Comparison of ENCODE assay signal across 8 mouse cellular contexts in the genomic region with DNA sequence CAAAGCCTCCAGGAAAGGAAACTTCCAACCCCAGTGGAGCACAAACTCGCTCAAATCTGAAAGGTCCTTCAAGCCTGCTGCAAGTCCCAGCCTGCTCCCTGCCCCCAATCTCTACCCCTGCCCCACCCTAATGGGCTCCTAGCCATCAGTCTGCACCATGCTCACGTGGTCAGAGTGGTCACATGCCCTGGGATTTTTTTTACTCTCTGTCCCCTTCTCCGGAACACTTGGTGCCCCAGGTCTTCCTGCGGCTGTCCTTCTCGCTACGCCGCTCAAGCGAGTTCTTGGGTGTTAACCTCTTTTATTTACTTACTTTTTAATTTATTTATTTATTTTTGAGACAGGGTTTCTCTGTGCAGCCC. TPM values are rescaled to one million over a fixed set of nuclear protein-coding genes. Genes with fewer than 3 reads are reported as not detected.
DNase-seq lines count a peak whose midpoint lies in the region; ATAC-seq and TF ChIP-seq lines count a peak whose summit lies in the region.

No protein-coding gene starts in this region.

- TF ChIP-seq CTCF in liver, postnatal 0 days (IDR thresholded peaks at IDR 0.05; ENCODE audit: low read depth), result no peak

- no peak overlapping the region for H3K9ac ChIP-seq in liver, postnatal 0 days (replicated peaks)
- H3K9ac ChIP-seq in liver, embryonic 11.5 days (ENCODE audit: low read depth, low read length), result no peak overlapping the region
- peak overlapping the region; percentile 23; the same call in 1 of the 2 replicates for H3K9ac ChIP-seq in lung, embryonic 16.5 days (ENCODE audit: low read length)
- no peak overlapping the region for H3K9ac ChIP-seq in forebrain, embryonic 11.5 days (ENCODE audit: low read length)

- H3K4me1 ChIP-seq in liver, postnatal 0 days (ENCODE audit: insufficient read depth), result peaks cover 23% of the 10 kb centered on the region
- peaks cover 9% of the 10 kb centered on the region for H3K4me1 ChIP-seq in liver, embryonic 11.5 days (replicated peaks; ENCODE audit: control insufficient read depth, insufficient read depth, low read length)
- H3K4me1 ChIP-seq in lung, embryonic 16.5 days (replicated peaks; ENCODE audit: control insufficient read depth, insufficient read depth, low read length), result peaks cover 19% of the 10 kb centered on the region
- peaks cover 20% of the 10 kb centered on the region for H3K4me1 ChIP-seq in hindbrain, embryonic 10.5 days (replicated peaks)
- no peaks in the 10 kb centered on the region for H3K4me1 ChIP-seq in forebrain, embryonic 11.5 days (replicated peaks; ENCODE audit: control insufficient read depth, insufficient read depth, low read length)

- peak; percentile 39 for DNase-seq in liver, postnatal 0 days
- DNase-seq in liver, embryonic 11.5 days (ENCODE audit: low spot score), result no peak
- DNase-seq in heart, postnatal 4 days, result peak; percentile 81
- no peak for DNase-seq in thymus, postnatal 0 days (ENCODE audit: low spot score)
- DNase-seq in hindbrain, embryonic 10.5 days (ENCODE audit: low spot score), result no peak
- no peak for DNase-seq in forebrain, embryonic 11.5 days (ENCODE audit: low spot score)

- H3K4me2 ChIP-seq in liver, postnatal 0 days (ENCODE audit: low read depth, low read length), result no peak overlapping the region
- no peak overlapping the region for H3K4me2 ChIP-seq in liver, embryonic 11.5 days
- H3K4me2 ChIP-seq in lung, embryonic 16.5 days (ENCODE audit: low read depth, low read length), result 0 out of 2 replicates have a peak overlapping the region, but pooled peaks have one; percentile 12
- H3K4me2 ChIP-seq in forebrain, embryonic 11.5 days (ENCODE audit: low read depth, low read length, severe bottlenecking), result no peak overlapping the region

- H3K4me3 ChIP-seq in liver, postnatal 0 days (ENCODE audit: low read depth, low read length), result no peak overlapping the region
- no peak overlapping the region for H3K4me3 ChIP-seq in liver, embryonic 11.5 days (ENCODE audit: low read depth, low read length)
- H3K4me3 ChIP-seq in lung, embryonic 16.5 days (ENCODE audit: low read length), result no peak overlapping the region
- H3K4me3 ChIP-seq in hindbrain, embryonic 10.5 days, result no peak overlapping the region
- no peak overlapping the region for H3K4me3 ChIP-seq in forebrain, embryonic 11.5 days (ENCODE audit: low read depth, low read length)

- 65% methylated on average over 8 of the region's 8 CpGs for WGBS in liver, postnatal 0 days (ENCODE audit: insufficient replicate concordance)
- WGBS in liver, embryonic 11.5 days, result 78% methylated on average over 8 of the region's 8 CpGs
- WGBS in lung, embryonic 16.5 days, result 48% methylated on average over 8 of the region's 8 CpGs
- WGBS in hindbrain, embryonic 10.5 days, result 73% methylated on average over 8 of the region's 8 CpGs
- WGBS in forebrain, embryonic 11.5 days, result 79% methylated on average over 8 of the region's 8 CpGs

- H3K9me3 ChIP-seq in liver, postnatal 0 days (ENCODE audit: low read length), result no peaks in the 10 kb centered on the region
- no peaks in the 10 kb centered on the region for H3K9me3 ChIP-seq in liver, embryonic 11.5 days (ENCODE audit: control insufficient read depth, low read length)
- H3K9me3 ChIP-seq in lung, embryonic 16.5 days (ENCODE audit: control insufficient read depth, low read length), result no peaks in the 10 kb centered on the region
- H3K9me3 ChIP-seq in hindbrain, embryonic 10.5 days, result no peaks in the 10 kb centered on the region
- no peaks in the 10 kb centered on the region for H3K9me3 ChIP-seq in forebrain, embryonic 11.5 days (ENCODE audit: control insufficient read depth, low read length)

- no peak for TF ChIP-seq EP300 in liver, postnatal 0 days (IDR thresholded peaks at IDR 0.05; ENCODE audit: low read depth)

- no peaks in the 10 kb centered on the region for H3K36me3 ChIP-seq in liver, postnatal 0 days (replicated peaks; ENCODE audit: insufficient read depth, low read length)
- H3K36me3 ChIP-seq in liver, embryonic 11.5 days (ENCODE audit: control insufficient read depth, insufficient read depth, low read length), result no peaks in the 10 kb centered on the region
- no peaks in the 10 kb centered on the region for H3K36me3 ChIP-seq in lung, embryonic 16.5 days (ENCODE audit: control insufficient read depth, insufficient read depth, low read length)
- no peaks in the 10 kb centered on the region for H3K36me3 ChIP-seq in hindbrain, embryonic 10.5 days
- no peaks in the 10 kb centered on the region for H3K36me3 ChIP-seq in forebrain, embryonic 11.5 days (ENCODE audit: control insufficient read depth, insufficient read depth, low read length)

- no peaks in the 10 kb centered on the region for H3K27me3 ChIP-seq in liver, postnatal 0 days (ENCODE audit: insufficient read depth, low read length)
- no peaks in the 10 kb centered on the region for H3K27me3 ChIP-seq in liver, embryonic 11.5 days (replicated peaks; ENCODE audit: control insufficient read depth, insufficient read depth, low read length)
- H3K27me3 ChIP-seq in lung, embryonic 16.5 days (ENCODE audit: control insufficient read depth, insufficient read depth, low read depth, low read length), result no peaks in the 10 kb centered on the region
- no peaks in the 10 kb centered on the region for H3K27me3 ChIP-seq in hindbrain, embryonic 10.5 days (ENCODE audit: insufficient read depth, poor library complexity, severe bottlenecking)
- H3K27me3 ChIP-seq in forebrain, embryonic 11.5 days (ENCODE audit: control insufficient read depth, insufficient read depth, low read length), result no peaks in the 10 kb centered on the region

- peak; percentile 23; the same call in 1 of the 2 replicates for ATAC-seq in liver, postnatal 0 days
- no peak for ATAC-seq in liver, embryonic 11.5 days (replicated peaks; ENCODE audit: low FRiP score)
- peak; percentile 34; the same call in 1 of the 2 replicates for ATAC-seq in common myeloid progenitor, adult 5-6 weeks (replicated peaks; ENCODE audit: low read depth, poor library complexity, severe bottlenecking)
- peak; percentile 66; the same call in 1 of the 2 replicates for ATAC-seq in lung, embryonic 16.5 days (ENCODE audit: low read depth)
- no peak for ATAC-seq in forebrain, embryonic 11.5 days (replicated peaks; ENCODE audit: low FRiP score)

- no peak overlapping the region for H3K27ac ChIP-seq in liver, postnatal 0 days (ENCODE audit: low read depth)
- no peak overlapping the region for H3K27ac ChIP-seq in liver, embryonic 11.5 days (ENCODE audit: low read depth, low read length)
- peak overlapping the region; percentile 78 for H3K27ac ChIP-seq in lung, embryonic 16.5 days (ENCODE audit: low read length)
- no peak overlapping the region for H3K27ac ChIP-seq in hindbrain, embryonic 10.5 days
- no peak overlapping the region for H3K27ac ChIP-seq in forebrain, embryonic 11.5 days (ENCODE audit: low read depth, low read length)

RNA-seq across cellular contexts. Expression of a gene that starts 25.7 kb away (rescaled TPM):
- polyA plus RNA-seq in liver, postnatal 0 days (2015; fragmentation: Nextera tagmentation; extraction: Ambion mirVana), result 11.7 and 13.5 TPM in 2 replicates
- 11.7 and 12.9 TPM in 2 replicates for polyA plus RNA-seq in liver, embryonic 11.5 days (2014; fragmentation: Nextera tagmentation; extraction: Ambion mirVana)
- total RNA-seq in common myeloid progenitor, adult 5-6 weeks (2017), result 4.8 and 6.3 TPM in 2 replicates
- total RNA-seq in heart, postnatal 4 days (2021), result 10 to 100 TPM; 14.3 to 16.1 TPM
- polyA plus RNA-seq in lung, embryonic 16.5 days (2015; fragmentation: Nextera tagmentation; extraction: Ambion mirVana), result 15.8 and 16.3 TPM in 2 replicates
- 16.8 and 20.9 TPM in 2 replicates for polyA plus RNA-seq in thymus, postnatal 0 days (2015; fragmentation: Nextera tagmentation; extraction: Ambion mirVana)
- 14.0 and 17.5 TPM in 2 replicates for polyA plus RNA-seq in hindbrain, embryonic 10.5 days (2016; fragmentation: Nextera tagmentation; extraction: Ambion mirVana)
- polyA plus RNA-seq in forebrain, embryonic 11.5 days (2014; fragmentation: Nextera tagmentation; extraction: Ambion mirVana), result 15.7 and 17.3 TPM in 2 replicates

RNA-seq across cellular contexts. Expression of a gene that starts 45.7 kb away (rescaled TPM):
- polyA plus RNA-seq in liver, postnatal 0 days (2015; fragmentation: Nextera tagmentation; extraction: Ambion mirVana), result 183 and 184 TPM in 2 replicates
- 259 and 268 TPM in 2 replicates for polyA plus RNA-seq in liver, embryonic 11.5 days (2014; fragmentation: Nextera tagmentation; extraction: Ambion mirVana)
- total RNA-seq in common myeloid progenitor, adult 5-6 weeks (2017), result 233 and 240 TPM in 2 replicates
- 1,000 to 10,000 TPM; 1,640 to 1,742 TPM for total RNA-seq in heart, postnatal 4 days (2021)
- 671 and 680 TPM in 2 replicates for polyA plus RNA-seq in lung, embryonic 16.5 days (2015; fragmentation: Nextera tagmentation; extraction: Ambion mirVana)
- 322 and 332 TPM in 2 replicates for polyA plus RNA-seq in thymus, postnatal 0 days (2015; fragmentation: Nextera tagmentation; extraction: Ambion mirVana)
- 429 and 446 TPM in 2 replicates for polyA plus RNA-seq in hindbrain, embryonic 10.5 days (2016; fragmentation: Nextera tagmentation; extraction: Ambion mirVana)
- 403 and 425 TPM in 2 replicates for polyA plus RNA-seq in forebrain, embryonic 11.5 days (2014; fragmentation: Nextera tagmentation; extraction: Ambion mirVana)

Comparison
In these comparisons a context has a peak if more than half of its experiments do, and no peak if none do; other contexts are left out.
1. ATAC-seq: peak in liver, postnatal 0 days (single experiment), common myeloid progenitor, adult 5-6 weeks (single experiment) and lung, embryonic 16.5 days (single experiment); none in liver, embryonic 11.5 days (single experiment) and forebrain, embryonic 11.5 days (single experiment).
2. DNase-seq: peak in liver, postnatal 0 days (single experiment) and heart, postnatal 4 days (single experiment); none in liver, embryonic 11.5 days (single experiment), thymus, postnatal 0 days (single experiment), hindbrain, embryonic 10.5 days (single experiment) and forebrain, embryonic 11.5 days (single experiment).